Comparison of ENCODE assay signal across 12 mouse cellular contexts in genomic region chr4:106949200-106949599, GRCm38 (mm10). TPM values are rescaled to one million over a fixed set of nuclear protein-coding genes. Genes with fewer than 3 reads are reported as not detected.
DNase-seq lines count a peak whose midpoint lies in the region; ATAC-seq and TF ChIP-seq lines count a peak whose summit lies in the region.
"Had no signal": no experiment of that assay in that cellular context is flagged by ENCODE, and none has a peak within 500 bp of the region (broad histone marks: within the 10 kb centered on the region; RNA-seq: fewer than 3 reads in every experiment).

No protein-coding gene starts in this region.

- no peak for TF ChIP-seq CTCF in intestine, postnatal 0 days (IDR thresholded peaks at IDR 0.05; ENCODE audit: low read depth)

- H3K27ac ChIP-seq in intestine, embryonic 16.5 days (ENCODE audit: low read length), result 0 out of 2 replicates have a peak overlapping the region, but pooled peaks have one; percentile 14
- no peak overlapping the region for H3K27ac ChIP-seq in intestine, postnatal 0 days (ENCODE audit: low read depth, low read length)
- 0 out of 2 replicates have a peak overlapping the region, but pooled peaks have one; percentile 15 for H3K27ac ChIP-seq in midbrain, embryonic 16.5 days (ENCODE audit: low read length)
- no peak overlapping the region for H3K27ac ChIP-seq in midbrain, embryonic 15.5 days

- H3K36me3 ChIP-seq in intestine, embryonic 16.5 days (ENCODE audit: control insufficient read depth, insufficient read depth, low read length), result no peaks in the 10 kb centered on the region
- H3K36me3 ChIP-seq in intestine, postnatal 0 days (ENCODE audit: control insufficient read depth, insufficient read depth), result no peaks in the 10 kb centered on the region; the same call in 1 of the 2 replicates
- no peaks in the 10 kb centered on the region for H3K36me3 ChIP-seq in midbrain, embryonic 16.5 days (ENCODE audit: control insufficient read depth, insufficient read depth, low read length)
- H3K36me3 ChIP-seq in midbrain, embryonic 15.5 days (replicated peaks), result no peaks in the 10 kb centered on the region

- ATAC-seq in intestine, embryonic 16.5 days, result no peak
- ATAC-seq in intestine, postnatal 0 days, result no peak
- ATAC-seq in midbrain, embryonic 16.5 days, result no peak
- ATAC-seq in midbrain, embryonic 15.5 days (replicated peaks), result no peak
- peak; percentile 30 to 51; a peak in 1 of 4 replicates for ATAC-seq in hematopoietic stem cell, adult 5-6 weeks (replicated peaks in 1 of 2; ENCODE audit: insufficient read depth in 1 of 2, low FRiP score in 2 of 2, low TSS enrichment in 1 of 2, low read depth in 1 of 2, poor library complexity in 2 of 2, severe bottlenecking in 2 of 2)

- no peak overlapping the region for H3K4me2 ChIP-seq in intestine, embryonic 16.5 days (ENCODE audit: low read depth, low read length)
- no peak overlapping the region for H3K4me2 ChIP-seq in intestine, postnatal 0 days (replicated peaks; ENCODE audit: low read depth)
- H3K4me2 ChIP-seq in midbrain, embryonic 16.5 days (ENCODE audit: low read length), result no peak overlapping the region
- no peak overlapping the region for H3K4me2 ChIP-seq in midbrain, embryonic 15.5 days
- H3K4me2 ChIP-seq: hindbrain, embryonic 12.5 days had no signal

- no peaks in the 10 kb centered on the region for H3K27me3 ChIP-seq in intestine, embryonic 16.5 days (replicated peaks; ENCODE audit: control insufficient read depth, insufficient read depth, low read length)
- H3K27me3 ChIP-seq in intestine, postnatal 0 days (replicated peaks; ENCODE audit: control insufficient read depth, insufficient read depth, low read length), result no peaks in the 10 kb centered on the region
- no peaks in the 10 kb centered on the region for H3K27me3 ChIP-seq in midbrain, embryonic 16.5 days (ENCODE audit: control insufficient read depth, insufficient read depth, low read depth, low read length)
- H3K27me3 ChIP-seq in midbrain, embryonic 15.5 days (replicated peaks), result no peaks in the 10 kb centered on the region
- H3K27me3 ChIP-seq: hindbrain, embryonic 12.5 days had no signal

- H3K4me3 ChIP-seq in intestine, embryonic 16.5 days (ENCODE audit: low read length), result no peak overlapping the region
- no peak overlapping the region for H3K4me3 ChIP-seq in intestine, postnatal 0 days (ENCODE audit: low read depth, low read length)
- no peak overlapping the region for H3K4me3 ChIP-seq in midbrain, embryonic 16.5 days (ENCODE audit: low read depth, low read length)
- no peak overlapping the region for H3K4me3 ChIP-seq in midbrain, embryonic 15.5 days
- H3K4me3 ChIP-seq: hindbrain, embryonic 12.5 days had no signal

- H3K4me1 ChIP-seq in intestine, embryonic 16.5 days (ENCODE audit: control insufficient read depth, insufficient read depth, low read length), result peaks cover 29% of the 10 kb centered on the region
- H3K4me1 ChIP-seq in intestine, postnatal 0 days (replicated peaks; ENCODE audit: control insufficient read depth, insufficient read depth, low read length), result 0 out of 2 replicates have a peak, but pooled peaks cover 10% of the 10 kb centered on the region
- peaks cover 46% of the 10 kb centered on the region for H3K4me1 ChIP-seq in midbrain, embryonic 16.5 days (ENCODE audit: control insufficient read depth, insufficient read depth, low read length)
- peaks cover 80% of the 10 kb centered on the region for H3K4me1 ChIP-seq in midbrain, embryonic 15.5 days

- DNase-seq in thymus, postnatal 14 days, result peak; percentile 59
- DNase-seq in layer of hippocampus, postnatal 36 days, result no peak
- DNase-seq in urinary bladder, adult 2 months (ENCODE audit: low spot score), result no peak
- DNase-seq: lung, adult 18-20 months; right cerebral cortex, postnatal 14 days had no signal

- 64% methylated on average over 6 of the region's 6 CpGs for WGBS in intestine, embryonic 16.5 days
- 72% methylated on average over 6 of the region's 6 CpGs for WGBS in intestine, postnatal 0 days
- WGBS in midbrain, embryonic 16.5 days, result 57% methylated on average over 6 of the region's 6 CpGs
- WGBS in midbrain, embryonic 15.5 days, result 38% methylated on average over 6 of the region's 6 CpGs

- H3K9ac ChIP-seq in intestine, embryonic 16.5 days (ENCODE audit: low read depth, low read length), result no peak overlapping the region
- H3K9ac ChIP-seq in intestine, postnatal 0 days (ENCODE audit: low read depth, low read length), result no peak overlapping the region
- H3K9ac ChIP-seq in midbrain, embryonic 16.5 days (ENCODE audit: low read depth, low read length), result no peak overlapping the region
- no peak overlapping the region for H3K9ac ChIP-seq in midbrain, embryonic 15.5 days
- H3K9ac ChIP-seq: hindbrain, embryonic 12.5 days had no signal

- no peaks in the 10 kb centered on the region for H3K9me3 ChIP-seq in intestine, embryonic 16.5 days (ENCODE audit: control insufficient read depth, low read length)
- H3K9me3 ChIP-seq in intestine, postnatal 0 days (ENCODE audit: control insufficient read depth), result no peaks in the 10 kb centered on the region
- no peaks in the 10 kb centered on the region for H3K9me3 ChIP-seq in midbrain, embryonic 16.5 days (replicated peaks; ENCODE audit: control insufficient read depth, low read length, poor library complexity, severe bottlenecking)
- H3K9me3 ChIP-seq in midbrain, embryonic 15.5 days, result no peaks in the 10 kb centered on the region
- H3K9me3 ChIP-seq: G1E; hindbrain, embryonic 12.5 days had no signal

RNA-seq across cellular contexts. Expression of gene Ssbp3, which starts 38.7 kb away (rescaled TPM):
- 38.0 and 53.4 TPM in 2 replicates for polyA plus RNA-seq in intestine, embryonic 16.5 days (2015; fragmentation: Nextera tagmentation; extraction: Ambion mirVana)
- 42.8 and 45.2 TPM in 2 replicates for polyA plus RNA-seq in intestine, postnatal 0 days (2015; fragmentation: Nextera tagmentation; extraction: Ambion mirVana)
- 129 and 164 TPM in 2 replicates for polyA plus RNA-seq in midbrain, embryonic 16.5 days (2015; fragmentation: Nextera tagmentation; extraction: Ambion mirVana)
- 175 and 194 TPM in 2 replicates for polyA plus RNA-seq in midbrain, embryonic 15.5 days (2015; fragmentation: Nextera tagmentation; extraction: Ambion mirVana)
- 47.4 and 51.3 TPM in 2 replicates for total RNA-seq in hematopoietic stem cell, adult 5-6 weeks (2017)
- 100 to 1,000 TPM; 144 to 163 TPM for total RNA-seq in layer of hippocampus, postnatal 36 days (2021)
- 59.0 and 71.8 TPM in 2 replicates for polyA plus RNA-seq in urinary bladder, adult 2 months (2012; rRNA removed)

Comparison
In these comparisons a context has a peak if more than half of its experiments do, and no peak if none do; other contexts are left out.
1. H3K27ac ChIP-seq: peak in intestine, embryonic 16.5 days (single experiment) and midbrain, embryonic 16.5 days (single experiment); none in intestine, postnatal 0 days (single experiment) and midbrain, embryonic 15.5 days (single experiment).
2. ATAC-seq: peak in hematopoietic stem cell, adult 5-6 weeks (2 of 2); none in intestine, embryonic 16.5 days (single experiment), intestine, postnatal 0 days (single experiment), midbrain, embryonic 16.5 days (single experiment) and midbrain, embryonic 15.5 days (single experiment).